Mouse (Mus musculus): ENCODE measurements around the gene Aebp1.

GRCm38 (mm10) chr11:5834506-5834905, 27.2 kb upstream of the Aebp1 start:
- TF ChIP-seq CTCF (IDR thresholded peaks at IDR 0.05; ENCODE audit: borderline replicate concordance, insufficient read depth, low read length) (no peak), POLR2A (IDR thresholded peaks at IDR 0.05; ENCODE audit: low read depth, low read length) (no peak)
